Mouse (Mus musculus) forebrain, embryonic 10.5 days (tissue): Measurements from ENCODE around the gene Tfap2d. TPM values are rescaled to one million over a fixed set of nuclear protein-coding genes. Genes with fewer than 3 reads are reported as not detected.

Source experiments
- DNase-seq: peaks from one replicate; pipeline ENCODE4 v3.0.0-alpha.2; 2017; ENCODE audit warnings: low spot score; ENCODE audit errors: extremely low spot score
- H3K27ac ChIP-seq: fragments of 300-500 bp; sonication (generic); 2 replicates; pipeline ENCODE4 v1.5.1; 2016; ENCODE audit warnings: mild to moderate bottlenecking
- H3K27me3 ChIP-seq: fragments of 300-500 bp; sonication (generic); 2 replicates; pipeline ENCODE4 v1.6.1; 2016; ENCODE audit warnings: mild to moderate bottlenecking; ENCODE audit not compliant: poor library complexity, severe bottlenecking
- H3K36me3 ChIP-seq: fragments of 300-500 bp; sonication (generic); replicated peaks from 2 replicates; pipeline ENCODE4 v1.6.1; 2016; ENCODE audit warnings: mild to moderate bottlenecking, moderate library complexity
- H3K4me1 ChIP-seq: fragments of 300-500 bp; sonication (generic); 2 replicates; pipeline ENCODE4 v1.6.1; 2016
- H3K4me3 ChIP-seq: fragments of 300-500 bp; sonication (generic); 2 replicates; pipeline ENCODE4 v1.5.1; 2016; ENCODE audit warnings: mild to moderate bottlenecking, moderate library complexity
- H3K9me3 ChIP-seq: fragments of 300-500 bp; sonication (generic); 2 replicates; pipeline ENCODE4 v1.6.1; 2016; ENCODE audit warnings: mild to moderate bottlenecking, moderate library complexity
- WGBS: fragments of 180-500 bp; shearing (Covaris S2); methylation state at CpG from one replicate; pipeline ENCODE4 v1.1.7; 2016; 5-methylcytosine and 5-hydroxymethylcytosine counted together
- polyA plus RNA-seq: library from polyadenylated mRNA; unstranded; fragments of >200 nt; fragmentation: Nextera tagmentation; extraction: Ambion mirVana; gene quantifications from 2 replicates; pipeline ENCODE4 v1.2.1, GENCODE M21; 2016

Gene Tfap2d
- polyA plus RNA-seq, 1 experiment from 2014 or later = 0.15 TPM

GRCm38 (mm10) chr1:19213171-19213570, 110.3 kb downstream of the Tfap2d start:
- WGBS = 0% methylated on average over 4 of the region's 4 CpGs
- H3K4me3 ChIP-seq = peak overlapping the region; percentile 52

DNA sequence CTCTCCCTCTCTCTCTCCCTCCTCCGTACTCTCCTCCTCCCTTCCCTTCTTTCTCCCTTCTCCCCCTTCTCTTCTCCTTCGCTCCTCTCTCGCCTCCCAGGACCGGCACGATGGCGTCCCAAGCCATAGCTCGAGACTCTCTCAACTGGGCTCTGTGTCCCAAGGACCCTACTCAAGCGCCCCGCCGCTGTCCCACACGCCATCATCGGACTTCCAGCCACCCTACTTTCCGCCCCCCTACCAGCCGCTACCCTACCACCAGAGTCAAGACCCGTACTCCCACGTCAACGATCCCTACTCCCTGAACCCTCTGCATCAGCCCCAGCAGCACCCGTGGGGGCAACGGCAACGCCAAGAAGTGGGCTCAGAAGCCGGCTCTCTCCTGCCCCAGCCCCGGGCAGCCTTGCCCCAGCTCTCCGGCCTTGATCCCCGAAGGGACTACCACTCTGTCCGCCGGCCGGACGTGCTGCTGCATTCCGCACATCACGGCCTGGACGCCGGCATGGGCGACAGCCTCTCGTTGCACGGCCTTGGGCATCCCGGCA, 111.1 kb downstream of the Tfap2d start:
- Histone ChIP-seq H3K27me3 (peaks cover 100% of the 10 kb centered on the region), H3K4me3 (peak overlapping the region; percentile 52), H3K9me3 (no peaks in the 10 kb centered on the region), H3K4me1 (peaks cover 45% of the 10 kb centered on the region), H3K36me3 (no peaks in the 10 kb centered on the region), H3K27ac (peak overlapping the region; percentile 87)
- peak; percentile 39 for DNase-seq
- under 1% methylated on average over 36 of the region's 36 CpGs for WGBS

More at GRCm38 (mm10) chr1:19213171-19213570, 110.3 kb downstream of the Tfap2d start:
- H3K9me3 ChIP-seq = no peaks in the 10 kb centered on the region
- no peaks in the 10 kb centered on the region for H3K36me3 ChIP-seq
- H3K27me3 ChIP-seq = peaks cover 100% of the 10 kb centered on the region
- H3K4me1 ChIP-seq = peaks cover 41% of the 10 kb centered on the region
- peak overlapping the region; percentile 87 for H3K27ac ChIP-seq
- DNase-seq = no peak

Other genes with a start within 250 kb of the Tfap2d start
- 29.8 and 32.2 TPM in 2 replicates for gene Tfap2b, start 105.9 kb downstream of the Tfap2d start, polyA plus RNA-seq